Mouse (Mus musculus) intestine, postnatal 0 days (tissue): Measurements from ENCODE around the gene 5330417H12Rik. TPM values are rescaled to one million over a fixed set of nuclear protein-coding genes. Genes with fewer than 3 reads are reported as not detected.

Source experiments
- ATAC-seq: fragments of 200-750 bp; cut with Nextera tagmentation; 2 replicates; pipeline ENCODE4 v1.8.0; 2017; ENCODE audit warnings: mild to moderate bottlenecking, moderate TSS enrichment, moderate library complexity
- H3K27ac ChIP-seq: fragments of 300-500 bp; sonication (generic); 2 replicates; pipeline ENCODE4 v1.5.1; 2014; ENCODE audit warnings: mild to moderate bottlenecking, low read depth, low read length, moderate library complexity
- H3K27me3 ChIP-seq: fragments of 300-500 bp; sonication (generic); replicated peaks from 2 replicates; pipeline ENCODE4 v1.6.1; 2014; ENCODE audit warnings: low read length, mixed read lengths; ENCODE audit not compliant: control insufficient read depth, insufficient read depth
- H3K36me3 ChIP-seq: fragments of 300-500 bp; sonication (generic); 2 replicates; pipeline ENCODE4 v1.6.1; 2014; ENCODE audit warnings: mild to moderate bottlenecking, moderate library complexity; ENCODE audit not compliant: control insufficient read depth, insufficient read depth
- H3K4me1 ChIP-seq: fragments of 300-500 bp; sonication (generic); replicated peaks from 2 replicates; pipeline ENCODE4 v1.6.1; 2014; ENCODE audit warnings: antibody characterized with exemption, low read length, mixed read lengths; ENCODE audit not compliant: control insufficient read depth, insufficient read depth
- H3K4me2 ChIP-seq: fragments of 300-500 bp; sonication (generic); replicated peaks from 2 replicates; pipeline ENCODE4 v1.6.1; 2014; ENCODE audit warnings: low read depth, mild to moderate bottlenecking, moderate library complexity
- H3K4me3 ChIP-seq: fragments of 300-500 bp; sonication (generic); 2 replicates; pipeline ENCODE4 v1.5.1; 2014; ENCODE audit warnings: low read depth, low read length
- H3K9ac ChIP-seq: fragments of 300-500 bp; sonication (generic); 2 replicates; pipeline ENCODE4 v1.6.1; 2014; ENCODE audit warnings: mild to moderate bottlenecking, low read depth, low read length
- H3K9me3 ChIP-seq: fragments of 300-500 bp; sonication (generic); 2 replicates; pipeline ENCODE4 v1.6.1; 2016; ENCODE audit warnings: mixed run types; ENCODE audit not compliant: control insufficient read depth
- CTCF ChIP-seq: sonication (generic); IDR thresholded peaks from 2 replicates; pipeline ENCODE4 v1.5.1; 2016; ENCODE audit warnings: low read depth, mild to moderate bottlenecking, control low read depth, antibody characterized with exemption, moderate library complexity
- WGBS: fragments of 180-500 bp; shearing (Covaris S2); extraction: QIAGEN DNeasy Blood & Tissue Kit; methylation state at CpG from one replicate; pipeline ENCODE4 v1.1.7; 2014; 5-methylcytosine and 5-hydroxymethylcytosine counted together
- polyA plus RNA-seq: library from polyadenylated mRNA; unstranded; fragments of >200 nt; fragmentation: Nextera tagmentation; extraction: Ambion mirVana; gene quantifications from 2 replicates; pipeline ENCODE4 v1.2.1, GENCODE M21; 2015

The 5330417H12Rik gene
- polyA plus RNA-seq: not detected in 2 replicates

DNA sequence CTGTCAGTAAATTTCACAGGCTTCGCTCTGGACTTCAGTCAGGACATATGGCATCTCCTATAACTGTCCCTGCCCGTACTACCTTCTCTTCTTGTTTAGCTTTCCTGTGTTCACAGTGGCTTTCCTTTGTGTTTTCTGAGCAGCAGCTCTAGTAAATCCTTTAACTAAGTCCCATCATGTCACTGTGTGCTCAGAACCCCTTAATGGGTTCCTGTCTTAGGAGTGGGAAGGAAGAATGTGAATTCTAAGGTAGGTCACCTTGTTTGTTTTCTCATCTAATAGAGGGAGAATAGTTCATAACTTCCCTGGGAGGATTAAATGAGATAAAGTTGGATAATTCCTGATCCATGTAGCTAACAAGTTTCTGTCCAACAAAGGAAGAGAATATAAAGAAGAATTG, at the start of gene 5330417H12Rik:
Gene 5330417H12Rik, minus strand, starts transcription at position 101 of the 400 bp plus-strand sequence.
- H3K4me2 ChIP-seq: no peak within 1 kb of the TSS
- no peak within 1 kb of the TSS for H3K27ac ChIP-seq
- no peaks in the 10 kb centered on the region for H3K36me3 ChIP-seq
- TF ChIP-seq CTCF: no peak
- ATAC-seq: no peak
- H3K4me3 ChIP-seq: no peak within 1 kb of the TSS
- 79% methylated on average over 2 of the region's 2 CpGs for WGBS
- H3K9me3 ChIP-seq: no peaks in the 10 kb centered on the region
- no peaks in the 10 kb centered on the region for H3K27me3 ChIP-seq
- no peaks in the 10 kb centered on the region for H3K4me1 ChIP-seq
- no peak within 1 kb of the TSS for H3K9ac ChIP-seq

DNA sequence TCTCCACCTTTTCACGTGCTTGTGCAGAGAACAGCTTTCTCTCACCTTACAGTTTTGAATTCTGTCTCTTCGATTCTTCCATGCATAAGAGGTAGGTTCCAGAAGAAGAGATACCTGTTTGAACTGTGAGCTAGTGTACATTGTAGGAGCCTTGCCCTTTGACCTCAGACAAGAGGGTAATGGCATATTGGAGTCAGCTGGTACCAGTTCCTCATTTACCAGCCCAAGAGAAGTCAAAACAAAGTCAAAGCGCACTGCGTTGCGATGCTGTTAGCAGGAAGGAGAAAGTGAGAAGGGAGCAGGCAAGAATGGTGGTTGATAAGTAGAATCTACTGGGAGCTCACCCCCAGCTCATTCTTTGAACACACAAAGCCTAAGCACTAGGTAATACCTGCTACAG, 43.6 kb upstream of the 5330417H12Rik start:
- no peak for TF ChIP-seq CTCF
- ATAC-seq: no peak
- Histone ChIP-seq H3K4me2 (0 out of 2 replicates have a peak overlapping the region, but pooled peaks have one; percentile 0), H3K4me1 (peaks cover 12% of the 10 kb centered on the region), H3K27me3 (no peaks in the 10 kb centered on the region), H3K9me3 (no peaks in the 10 kb centered on the region), H3K4me3 (no peak overlapping the region), H3K9ac (no peak overlapping the region), H3K27ac (no peak overlapping the region), H3K36me3 (no peaks in the 10 kb centered on the region)
- WGBS: 49% methylated on average over 5 of the region's 5 CpGs

DNA sequence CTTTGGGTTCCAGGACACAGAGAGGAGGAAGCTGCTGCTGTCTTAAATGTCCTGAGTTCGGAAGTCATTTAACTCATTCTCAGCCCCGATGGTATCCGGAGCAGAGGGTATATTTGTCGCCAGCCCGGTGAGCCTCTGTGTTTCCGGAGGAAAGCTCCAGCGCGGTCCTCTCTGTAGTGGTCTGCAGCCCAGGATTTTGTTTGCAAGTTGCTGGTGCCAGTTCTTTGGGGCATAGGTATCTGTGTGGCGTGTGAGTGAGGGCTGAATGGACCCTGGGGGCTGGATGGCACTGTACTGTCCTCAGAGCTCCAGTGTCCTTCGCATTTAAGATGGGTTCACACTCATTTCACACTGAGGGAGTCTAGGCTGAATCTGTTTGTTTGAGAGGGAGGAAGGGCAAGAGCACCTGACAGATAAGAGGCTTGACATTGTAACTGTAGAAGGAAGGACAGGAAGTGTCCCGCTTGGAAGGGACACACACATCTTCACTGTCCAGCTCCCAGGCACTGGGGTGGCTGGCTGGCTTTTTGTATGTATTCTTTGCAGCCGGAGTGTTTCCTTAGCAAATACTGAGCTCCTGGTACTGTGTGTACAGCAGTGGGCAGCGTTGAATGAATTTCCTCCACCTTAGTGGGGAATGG, 41.4 kb upstream of the 5330417H12Rik start:
- peaks cover 17% of the 10 kb centered on the region for H3K4me1 ChIP-seq
- no peaks in the 10 kb centered on the region for H3K27me3 ChIP-seq
- peak overlapping the region; percentile 78 for H3K4me2 ChIP-seq
- peak overlapping the region; percentile 42 for H3K4me3 ChIP-seq
- WGBS: 19% methylated on average over 13 of the region's 13 CpGs
- peak overlapping the region; percentile 51 for H3K9ac ChIP-seq
- no peak for ATAC-seq
- peak overlapping the region; percentile 92 for H3K27ac ChIP-seq
- no peak for TF ChIP-seq CTCF
- H3K36me3 ChIP-seq: no peaks in the 10 kb centered on the region
- H3K9me3 ChIP-seq: no peaks in the 10 kb centered on the region

DNA sequence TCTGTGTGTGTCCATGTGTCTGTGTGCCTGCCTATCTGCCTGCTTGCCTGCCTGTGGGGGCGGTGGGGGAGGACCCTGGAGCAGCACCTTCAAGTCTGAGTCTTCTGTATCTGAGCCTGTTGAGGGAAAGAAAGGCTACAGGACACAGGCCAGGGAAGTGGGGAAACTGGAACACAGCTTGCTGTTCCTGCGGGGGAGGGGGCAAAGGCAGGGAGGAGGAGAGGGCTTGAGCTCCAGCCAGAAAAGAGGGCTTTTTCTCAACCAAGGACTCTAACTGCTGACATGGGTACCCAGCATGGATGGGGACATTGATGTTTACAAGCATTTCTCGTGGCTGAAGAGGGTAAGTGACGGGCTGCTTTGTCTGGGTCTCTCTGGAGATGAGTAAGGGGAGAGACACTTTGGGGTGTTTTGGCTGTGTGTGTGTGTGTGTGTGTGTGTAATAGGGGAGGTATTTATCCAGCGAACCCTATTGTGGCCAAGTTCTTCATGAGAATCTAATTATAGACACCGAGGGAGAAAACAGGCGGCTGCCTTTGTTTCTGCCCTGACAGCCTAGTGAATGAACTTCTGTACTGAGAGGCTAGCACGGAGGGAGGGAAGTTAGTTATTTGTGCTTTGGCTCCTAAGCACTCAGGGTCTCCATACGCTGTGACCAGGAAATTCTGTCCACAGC, 40.8 kb upstream of the 5330417H12Rik start:
- H3K36me3 ChIP-seq: no peaks in the 10 kb centered on the region
- no peak for ATAC-seq
- H3K27me3 ChIP-seq: no peaks in the 10 kb centered on the region
- peak overlapping the region; percentile 42 for H3K4me3 ChIP-seq
- peaks cover 17% of the 10 kb centered on the region for H3K4me1 ChIP-seq
- no peaks in the 10 kb centered on the region for H3K9me3 ChIP-seq
- TF ChIP-seq CTCF: no peak
- peak overlapping the region; percentile 51 for H3K9ac ChIP-seq
- WGBS: 8% methylated on average over 9 of the region's 9 CpGs
- H3K27ac ChIP-seq: peak overlapping the region; percentile 92
- peak overlapping the region; percentile 78 for H3K4me2 ChIP-seq

DNA sequence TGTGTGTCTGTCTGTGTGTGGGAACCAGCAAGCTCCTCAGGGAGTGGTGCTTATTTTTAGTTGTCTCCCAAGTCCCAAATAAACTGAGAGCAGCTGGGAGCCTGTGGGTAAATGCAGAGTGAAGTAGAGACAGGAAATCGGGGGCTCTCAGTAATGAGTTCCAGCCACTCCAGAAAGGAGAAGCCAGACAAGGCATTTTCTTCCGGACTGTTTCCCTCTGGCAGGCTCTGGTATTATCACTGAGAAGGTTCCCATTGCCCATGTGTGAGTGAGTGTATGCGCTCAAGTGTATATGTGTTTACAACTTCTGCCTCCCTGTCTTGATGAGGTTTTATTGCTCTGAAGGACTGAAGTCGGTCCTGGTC, 40.2 kb upstream of the 5330417H12Rik start:
- no peaks in the 10 kb centered on the region for H3K9me3 ChIP-seq
- H3K4me2 ChIP-seq: peak overlapping the region; percentile 78
- no peak for TF ChIP-seq CTCF
- H3K9ac ChIP-seq: peak overlapping the region; percentile 51
- peak overlapping the region; percentile 92 for H3K27ac ChIP-seq
- WGBS: 4% methylated on average over 4 of the region's 4 CpGs
- H3K4me1 ChIP-seq: peaks cover 17% of the 10 kb centered on the region
- H3K4me3 ChIP-seq: peak overlapping the region; percentile 42
- no peaks in the 10 kb centered on the region for H3K27me3 ChIP-seq
- H3K36me3 ChIP-seq: no peaks in the 10 kb centered on the region
- no peak for ATAC-seq

DNA sequence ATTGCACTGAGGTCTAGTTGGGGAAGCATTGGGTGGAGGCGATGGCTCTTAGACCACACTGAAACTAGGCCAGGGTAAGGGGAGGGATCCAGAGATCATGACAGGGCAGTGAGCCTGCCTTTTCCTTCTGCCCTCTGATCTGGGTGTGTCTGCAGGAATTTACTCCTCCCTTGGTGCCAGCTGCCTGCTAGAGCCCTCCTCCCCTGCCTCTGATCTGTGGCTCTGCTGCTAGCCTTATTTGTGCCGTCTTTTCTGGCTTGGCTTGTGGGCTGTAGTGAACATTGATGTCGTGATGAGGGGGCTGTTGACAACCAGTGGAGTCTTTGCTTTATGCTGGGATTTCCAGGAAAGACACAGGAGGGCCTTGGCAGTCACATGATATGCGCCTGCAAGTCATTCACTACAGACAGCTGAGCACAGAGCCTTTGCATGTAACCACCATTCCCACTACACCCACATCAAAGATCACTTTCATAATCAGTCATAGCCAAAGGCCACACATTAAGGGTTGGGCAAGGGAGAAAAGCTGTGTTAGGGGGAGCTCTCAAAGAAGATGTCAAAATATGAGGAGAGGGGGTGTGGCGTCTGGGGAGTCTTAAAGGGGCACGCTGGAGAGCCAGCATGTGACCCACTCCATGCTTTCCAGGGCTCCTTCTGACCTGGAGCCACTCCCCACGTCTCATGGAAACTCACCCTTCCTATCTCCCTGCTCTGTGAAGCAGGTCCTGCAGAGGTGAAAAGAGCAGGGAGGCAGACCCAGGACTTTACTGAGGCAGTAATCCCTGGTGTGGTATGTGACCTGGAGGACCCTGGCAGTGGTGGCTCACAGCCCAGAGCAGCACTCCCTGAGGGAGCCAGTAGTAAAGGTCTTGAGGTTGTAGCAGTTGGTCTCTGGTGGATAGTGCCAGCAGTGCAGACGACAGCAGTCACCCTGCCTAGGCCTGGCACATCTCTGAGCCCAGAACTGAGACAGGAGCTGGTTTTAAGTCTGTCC, 39.4 kb upstream of the 5330417H12Rik start:
- peak; percentile 92 for ATAC-seq
- Histone ChIP-seq H3K4me3 (no peak overlapping the region), H3K4me1 (peaks cover 17% of the 10 kb centered on the region), H3K9me3 (no peaks in the 10 kb centered on the region), H3K36me3 (no peaks in the 10 kb centered on the region), H3K27ac (peak overlapping the region; percentile 92), H3K4me2 (peak overlapping the region; percentile 78), H3K9ac (peak overlapping the region; percentile 51), H3K27me3 (no peaks in the 10 kb centered on the region)
- WGBS: 15% methylated on average over 8 of the region's 8 CpGs
- peak; percentile 4; the same call in 1 of the 2 replicates for TF ChIP-seq CTCF
